Mouse (Mus musculus): ENCODE data around the gene Tmem164. TPM values are rescaled to one million over a fixed set of nuclear protein-coding genes. Genes with fewer than 3 reads are reported as not detected.

Tmem164 gene
- polyA plus RNA-seq, 1 experiment from 2014 or later, result 53.4 TPM

DNA sequence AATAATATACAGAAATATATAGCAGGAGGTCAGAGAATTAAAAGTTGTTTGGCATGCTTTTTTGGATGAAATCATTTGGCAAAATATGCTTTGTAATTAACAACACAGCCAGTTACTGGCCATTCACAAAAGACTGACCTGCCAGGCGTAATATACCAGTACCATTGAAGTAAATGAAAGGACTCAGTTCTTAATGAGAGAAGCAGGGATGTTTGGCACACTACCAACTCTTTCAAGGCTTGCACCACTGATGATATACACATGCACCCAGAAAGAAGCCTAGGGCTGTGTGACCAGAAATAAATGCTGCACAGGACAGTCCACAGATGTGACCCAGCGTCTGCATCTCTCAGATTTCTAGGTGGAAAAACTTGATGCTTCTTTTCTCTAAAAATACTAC, 188.6 kb downstream of the Tmem164 start:
- no peak overlapping the region for H3K4me2 ChIP-seq
- ATAC-seq (replicated peaks; ENCODE audit: insufficient number of reproducible peaks, insufficient read depth, low FRiP score, low read depth), result no peak

DNA sequence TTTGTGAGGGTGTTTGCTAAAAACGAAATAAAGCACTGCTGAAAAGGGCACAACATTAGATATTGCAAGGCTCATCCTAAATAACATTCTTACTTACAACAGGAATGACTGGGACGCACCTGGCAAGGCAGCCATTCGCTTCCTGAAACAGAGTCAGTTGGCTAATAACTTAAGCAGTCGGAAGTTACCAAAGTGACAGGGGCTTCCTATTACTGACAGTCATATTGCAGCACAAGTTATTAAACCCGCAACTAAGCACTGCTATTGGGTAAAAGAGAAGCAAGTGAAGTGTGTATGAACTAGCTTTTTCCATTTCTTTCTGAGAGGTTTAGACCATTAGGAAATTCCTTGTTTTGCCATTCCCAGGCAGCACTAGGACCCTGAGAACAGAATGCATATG, 201.0 kb downstream of the Tmem164 start:
- no peaks in the 10 kb centered on the region for H3K36me3 ChIP-seq
- 80% methylated on average over 5 of the region's 5 CpGs for whole genome bisulfite sequencing
- no peaks in the 10 kb centered on the region for H3K27me3 ChIP-seq
- H3K4me3 ChIP-seq, result no peak overlapping the region
- no peak for ATAC-seq (replicated peaks; ENCODE audit: insufficient number of reproducible peaks, insufficient read depth, low FRiP score, low read depth)
- no peak overlapping the region for H3K27ac ChIP-seq
- no peak overlapping the region for H3K4me2 ChIP-seq
- H3K9ac ChIP-seq, result no peak overlapping the region
- no peaks in the 10 kb centered on the region for H3K4me1 ChIP-seq (replicated peaks)
- H3K9me3 ChIP-seq (replicated peaks), result no peaks in the 10 kb centered on the region

More for the DNA sequence above, 188.6 kb downstream of the Tmem164 start:
- 57% methylated on average over 2 of the region's 2 CpGs for WGBS
- no peak overlapping the region for H3K9ac ChIP-seq
- no peak overlapping the region for H3K4me3 ChIP-seq
- H3K27me3 ChIP-seq, result no peaks in the 10 kb centered on the region
- no peaks in the 10 kb centered on the region for H3K4me1 ChIP-seq (replicated peaks)
- H3K36me3 ChIP-seq, result no peaks in the 10 kb centered on the region
- no peak overlapping the region for H3K27ac ChIP-seq
- no peaks in the 10 kb centered on the region for H3K9me3 ChIP-seq (replicated peaks)

GRCm38 (mm10) chrX:142883593-142883992, 202.4 kb downstream of the Tmem164 start:
- WGBS, result 75% methylated on average over 4 of the region's 4 CpGs
- no peak for ATAC-seq (replicated peaks; ENCODE audit: insufficient number of reproducible peaks, insufficient read depth, low FRiP score, low read depth)
- Histone ChIP-seq H3K27me3 (no peaks in the 10 kb centered on the region), H3K4me2 (no peak overlapping the region), H3K9me3 (replicated peaks) (no peaks in the 10 kb centered on the region), H3K4me3 (no peak overlapping the region), H3K27ac (no peak overlapping the region), H3K9ac (no peak overlapping the region), H3K36me3 (no peaks in the 10 kb centered on the region), H3K4me1 (replicated peaks) (no peaks in the 10 kb centered on the region)

GRCm38 (mm10) chrX:142885962-142886361, 204.8 kb downstream of the Tmem164 start:
- H3K9me3 ChIP-seq (replicated peaks), result no peaks in the 10 kb centered on the region
- 82% methylated on average over 7 of the region's 7 CpGs for WGBS
- no peak overlapping the region for H3K4me3 ChIP-seq
- H3K36me3 ChIP-seq, result no peaks in the 10 kb centered on the region
- no peak overlapping the region for H3K4me2 ChIP-seq
- no peak for ATAC-seq (replicated peaks; ENCODE audit: insufficient number of reproducible peaks, insufficient read depth, low FRiP score, low read depth)
- H3K27ac ChIP-seq, result no peak overlapping the region
- H3K27me3 ChIP-seq, result no peaks in the 10 kb centered on the region
- no peak overlapping the region for H3K9ac ChIP-seq
- no peaks in the 10 kb centered on the region for H3K4me1 ChIP-seq (replicated peaks)

MicroRNA genes within 50 kb of the gene (microRNA counts, 519-probe panel; counts per million panel counts)
- 3,130 counts per million, percentile 75 among the panel's probes with 10 or more counts for microRNA mmu-miR-652

Small RNAs within 50 kb of the gene (microRNA-seq; reads per million reads assigned to microRNA genes)
- gene Mir652, result 14,600 reads per million, percentile 96 among the genes with 10 or more reads in this experiment

Data from heart, embryonic 15.5 days (tissue).